Mouse (Mus musculus): Measurements from ENCODE around the gene Serpina12. TPM values are rescaled to one million over a fixed set of nuclear protein-coding genes. Genes with fewer than 3 reads are reported as not detected.

Gene Serpina12
- polyA plus RNA-seq, 1 experiment from 2014 or later: not detected

DNA sequence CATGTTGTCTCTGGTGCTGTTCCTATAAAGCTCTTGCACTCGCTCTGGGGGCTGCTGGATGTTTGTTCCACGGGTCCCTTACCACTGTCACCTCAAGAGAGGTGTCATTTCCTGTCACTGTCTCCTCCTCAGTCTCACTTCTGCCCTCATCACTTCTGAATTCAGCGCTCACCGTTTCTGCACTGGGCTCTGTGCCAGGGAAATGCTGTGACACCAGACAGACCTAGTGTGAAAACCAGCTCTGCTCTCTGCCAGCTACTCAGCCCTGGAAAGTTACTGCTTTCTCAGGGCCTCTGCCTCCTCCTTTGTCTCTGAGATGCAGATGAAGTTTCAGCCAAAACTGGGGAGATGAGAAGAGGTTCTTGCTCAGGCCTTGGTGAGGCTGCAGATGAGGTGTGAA is 12.8 kb upstream of the Serpina12 start:
- ATAC-seq (ENCODE audit: insufficient number of reproducible peaks, insufficient read depth, low FRiP score, low TSS enrichment, low read depth): no peak
- 57% methylated on average over 4 of the region's 4 CpGs for WGBS
- H3K4me3 ChIP-seq: no peak overlapping the region
- no peak overlapping the region for H3K4me2 ChIP-seq
- no peaks in the 10 kb centered on the region for H3K36me3 ChIP-seq
- no peak overlapping the region for H3K27ac ChIP-seq
- no peaks in the 10 kb centered on the region for H3K9me3 ChIP-seq
- H3K27me3 ChIP-seq: no peaks in the 10 kb centered on the region
- no peaks in the 10 kb centered on the region for H3K4me1 ChIP-seq
- no peak overlapping the region for H3K9ac ChIP-seq

DNA sequence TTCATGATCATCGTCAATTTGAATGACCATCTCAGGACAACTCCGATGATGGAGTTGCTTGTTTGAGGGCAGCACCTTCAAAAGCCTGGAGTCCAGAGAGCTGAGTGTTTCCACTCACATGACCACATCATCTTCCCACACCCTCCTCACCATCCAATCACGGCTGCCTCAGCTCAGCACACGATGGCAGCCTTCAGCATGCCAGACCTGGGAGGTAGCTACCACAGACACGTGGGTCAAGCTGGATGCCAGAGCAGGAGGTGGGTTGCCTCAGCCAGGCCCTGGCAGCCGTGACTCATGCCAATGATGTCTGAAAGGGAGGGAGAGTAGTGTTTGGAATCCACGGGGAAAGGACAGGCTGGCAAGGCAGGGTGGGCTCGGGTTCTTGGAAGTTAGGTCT is 11.5 kb upstream of the Serpina12 start:
- Histone ChIP-seq H3K4me2 (no peak overlapping the region), H3K36me3 (no peaks in the 10 kb centered on the region), H3K27ac (no peak overlapping the region), H3K27me3 (no peaks in the 10 kb centered on the region), H3K9me3 (no peaks in the 10 kb centered on the region), H3K4me3 (no peak overlapping the region), H3K9ac (no peak overlapping the region), H3K4me1 (no peaks in the 10 kb centered on the region)
- 78% methylated on average over 8 of the region's 8 CpGs for WGBS
- no peak for ATAC-seq (ENCODE audit: insufficient number of reproducible peaks, insufficient read depth, low FRiP score, low TSS enrichment, low read depth)

DNA sequence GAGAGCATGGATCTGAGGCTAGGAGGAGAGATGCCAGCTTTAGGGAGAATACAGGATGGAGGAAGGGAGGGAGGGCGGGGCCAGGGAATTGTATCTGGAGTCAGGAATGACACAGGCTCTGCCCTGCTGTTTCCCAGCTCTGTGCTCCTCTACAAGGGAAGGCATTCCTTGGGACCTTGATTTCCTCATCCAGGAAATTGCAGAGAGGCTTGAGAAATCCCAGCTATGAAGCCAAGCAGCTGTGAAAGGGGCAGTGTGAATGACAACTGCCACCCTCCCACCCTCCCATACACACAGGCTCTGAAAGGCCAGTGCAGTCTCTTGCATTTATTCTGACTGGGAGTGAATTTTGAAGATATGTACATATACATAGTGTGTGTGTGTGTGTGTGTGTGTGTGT is 9.8 kb upstream of the Serpina12 start:
- Histone ChIP-seq H3K36me3 (no peaks in the 10 kb centered on the region), H3K4me3 (no peak overlapping the region), H3K9ac (no peak overlapping the region), H3K27ac (no peak overlapping the region), H3K27me3 (no peaks in the 10 kb centered on the region), H3K4me1 (no peaks in the 10 kb centered on the region), H3K9me3 (no peaks in the 10 kb centered on the region), H3K4me2 (no peak overlapping the region)
- no peak for ATAC-seq (ENCODE audit: insufficient number of reproducible peaks, insufficient read depth, low FRiP score, low TSS enrichment, low read depth)
- WGBS: 43% methylated on average over 1 of the region's 1 CpGs

DNA sequence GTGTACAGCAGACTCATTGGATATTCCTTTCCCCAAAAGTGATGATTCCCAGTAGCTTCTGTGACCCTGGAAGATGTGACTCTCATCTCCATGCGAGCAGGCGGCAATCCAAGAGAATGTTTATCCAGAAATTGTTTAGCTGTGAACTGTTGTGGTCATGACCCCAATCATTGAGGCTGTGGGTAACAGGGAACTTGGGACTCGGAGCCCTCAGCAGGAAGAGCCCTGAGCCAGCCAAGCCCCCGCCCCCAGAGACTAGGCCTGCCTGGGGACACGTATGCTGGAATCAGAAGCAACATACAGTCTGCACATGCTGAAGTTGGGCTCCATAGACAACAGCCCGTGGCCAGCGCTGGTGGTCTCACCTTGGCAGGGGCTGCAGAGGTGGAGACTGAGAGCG is 1.5 kb upstream of the Serpina12 start:
- Histone ChIP-seq H3K4me2 (no peak overlapping the region), H3K9ac (no peak overlapping the region), H3K36me3 (no peaks in the 10 kb centered on the region), H3K27me3 (no peaks in the 10 kb centered on the region), H3K4me3 (no peak overlapping the region), H3K27ac (no peak overlapping the region), H3K9me3 (no peaks in the 10 kb centered on the region), H3K4me1 (no peaks in the 10 kb centered on the region)
- ATAC-seq (ENCODE audit: insufficient number of reproducible peaks, insufficient read depth, low FRiP score, low TSS enrichment, low read depth): no peak
- 88% methylated on average over 8 of the region's 8 CpGs for WGBS

GRCm38 (mm10) chr12:104042753-104043152 is 1.5 kb downstream of the Serpina12 start:
- no peak overlapping the region for H3K4me2 ChIP-seq
- no peak for ATAC-seq (ENCODE audit: insufficient number of reproducible peaks, insufficient read depth, low FRiP score, low TSS enrichment, low read depth)
- no peak overlapping the region for H3K9ac ChIP-seq
- H3K9me3 ChIP-seq: no peaks in the 10 kb centered on the region
- H3K4me1 ChIP-seq: no peaks in the 10 kb centered on the region
- no peaks in the 10 kb centered on the region for H3K27me3 ChIP-seq
- 79% methylated on average over 2 of the region's 2 CpGs for WGBS
- no peak overlapping the region for H3K4me3 ChIP-seq
- H3K36me3 ChIP-seq: no peaks in the 10 kb centered on the region
- no peak overlapping the region for H3K27ac ChIP-seq

DNA sequence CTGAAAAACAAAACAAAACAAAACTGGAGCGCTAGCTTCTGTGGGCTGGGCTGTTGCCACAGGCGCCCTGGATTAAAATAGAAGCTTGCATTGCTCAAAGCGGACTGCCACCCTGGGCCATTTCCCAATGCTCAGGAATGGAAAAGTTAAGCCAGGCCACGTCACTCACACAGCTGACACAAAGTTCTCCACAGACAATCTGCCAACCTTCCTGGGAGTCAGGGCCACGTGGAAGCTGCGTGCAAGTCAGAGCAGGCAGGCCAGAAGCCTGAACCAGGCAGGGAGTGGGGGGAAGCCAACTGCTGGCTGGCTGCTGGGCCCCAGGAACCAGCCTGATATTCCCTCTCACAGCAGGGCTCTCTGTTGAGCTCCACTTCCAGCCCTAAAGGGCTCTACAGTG is 2.8 kb downstream of the Serpina12 start:
- no peak overlapping the region for H3K27ac ChIP-seq
- no peaks in the 10 kb centered on the region for H3K4me1 ChIP-seq
- H3K27me3 ChIP-seq: no peaks in the 10 kb centered on the region
- no peak overlapping the region for H3K4me3 ChIP-seq
- ATAC-seq (ENCODE audit: insufficient number of reproducible peaks, insufficient read depth, low FRiP score, low TSS enrichment, low read depth): no peak
- H3K9me3 ChIP-seq: no peaks in the 10 kb centered on the region
- H3K4me2 ChIP-seq: no peak overlapping the region
- no peak overlapping the region for H3K9ac ChIP-seq
- 61% methylated on average over 6 of the region's 6 CpGs for WGBS
- H3K36me3 ChIP-seq: no peaks in the 10 kb centered on the region

DNA sequence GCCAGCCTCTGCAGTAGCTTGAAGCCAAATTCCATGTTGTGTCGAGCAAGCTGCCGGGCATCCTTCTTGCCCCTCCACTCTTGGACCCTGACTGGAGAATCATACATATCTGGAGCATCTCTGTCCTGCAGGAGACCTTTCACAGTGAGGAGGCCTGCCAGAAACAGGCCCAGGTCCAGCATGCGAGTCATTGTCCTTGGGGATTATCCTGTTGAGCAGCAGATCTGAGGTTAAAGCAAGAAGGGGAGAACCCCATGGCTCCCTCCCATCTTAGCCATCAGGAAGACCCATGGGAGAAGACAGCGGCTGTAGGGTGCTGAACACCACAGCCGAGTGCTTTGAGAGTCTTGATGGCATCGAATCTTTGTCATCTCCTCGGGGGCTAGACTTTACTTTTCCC is 6.1 kb downstream of the Serpina12 start:
- no peak overlapping the region for H3K27ac ChIP-seq
- no peaks in the 10 kb centered on the region for H3K9me3 ChIP-seq
- H3K4me2 ChIP-seq: no peak overlapping the region
- H3K4me1 ChIP-seq: no peaks in the 10 kb centered on the region
- H3K4me3 ChIP-seq: no peak overlapping the region
- no peak for ATAC-seq (ENCODE audit: insufficient number of reproducible peaks, insufficient read depth, low FRiP score, low TSS enrichment, low read depth)
- H3K36me3 ChIP-seq: no peaks in the 10 kb centered on the region
- no peaks in the 10 kb centered on the region for H3K27me3 ChIP-seq
- no peak overlapping the region for H3K9ac ChIP-seq
- 92% methylated on average over 7 of the region's 7 CpGs for WGBS

GRCm38 (mm10) chr12:104033752-104034151 is 10.5 kb downstream of the Serpina12 start:
- H3K9ac ChIP-seq: no peak overlapping the region
- WGBS: 100% methylated on average over 1 of the region's 1 CpGs
- no peak for ATAC-seq (ENCODE audit: insufficient number of reproducible peaks, insufficient read depth, low FRiP score, low TSS enrichment, low read depth)

GRCm38 (mm10) chr12:104029986-104030385 is 14.3 kb downstream of the Serpina12 start:
- WGBS: 41% methylated on average over 8 of the region's 8 CpGs
- Histone ChIP-seq H3K27ac (no peak overlapping the region), H3K27me3 (no peaks in the 10 kb centered on the region), H3K9me3 (no peaks in the 10 kb centered on the region), H3K4me1 (no peaks in the 10 kb centered on the region), H3K9ac (no peak overlapping the region), H3K4me2 (no peak overlapping the region), H3K4me3 (no peak overlapping the region), H3K36me3 (no peaks in the 10 kb centered on the region)
- ATAC-seq (ENCODE audit: insufficient number of reproducible peaks, insufficient read depth, low FRiP score, low TSS enrichment, low read depth): no peak

More at GRCm38 (mm10) chr12:104033752-104034151, 10.5 kb downstream of the Serpina12 start:
- H3K9me3 ChIP-seq: no peaks in the 10 kb centered on the region
- no peak overlapping the region for H3K4me2 ChIP-seq
- no peaks in the 10 kb centered on the region for H3K36me3 ChIP-seq
- no peaks in the 10 kb centered on the region for H3K4me1 ChIP-seq
- H3K4me3 ChIP-seq: no peak overlapping the region
- no peak overlapping the region for H3K27ac ChIP-seq
- no peaks in the 10 kb centered on the region for H3K27me3 ChIP-seq

- Histone ChIP-seq H3K4me3 (no peak overlapping the region), H3K27me3 (no peaks in the 10 kb centered on the region), H3K36me3 (no peaks in the 10 kb centered on the region), H3K9me3 (no peaks in the 10 kb centered on the region), H3K4me1 (no peaks in the 10 kb centered on the region), H3K27ac (no peak overlapping the region), H3K9ac (no peak overlapping the region), H3K4me2 (no peak overlapping the region)
- WGBS: 84% methylated on average over 3 of the region's 3 CpGs
- ATAC-seq (ENCODE audit: insufficient number of reproducible peaks, insufficient read depth, low FRiP score, low TSS enrichment, low read depth): no peak
Measured at GRCm38 (mm10) chr12:104015280-104015679, 29.0 kb downstream of the Serpina12 start.

GRCm38 (mm10) chr12:104013620-104014019 is 30.6 kb downstream of the Serpina12 start, which contains the start of gene Serpina9:
Gene Serpina9 (minus strand): TSS chr12:104013755.
- H3K36me3 ChIP-seq: no peaks in the 10 kb centered on the region
- H3K4me2 ChIP-seq: no peak within 1 kb of the TSS
- WGBS: 79% methylated on average over 6 of the region's 6 CpGs
- H3K9me3 ChIP-seq: no peaks in the 10 kb centered on the region
- H3K4me3 ChIP-seq: no peak within 1 kb of the TSS
- no peak within 1 kb of the TSS for H3K27ac ChIP-seq
- no peaks in the 10 kb centered on the region for H3K27me3 ChIP-seq
- ATAC-seq (ENCODE audit: insufficient number of reproducible peaks, insufficient read depth, low FRiP score, low TSS enrichment, low read depth): no peak
- no peak within 1 kb of the TSS for H3K9ac ChIP-seq
- H3K4me1 ChIP-seq: no peaks in the 10 kb centered on the region

- Histone ChIP-seq H3K36me3 (no peaks in the 10 kb centered on the region), H3K9me3 (no peaks in the 10 kb centered on the region), H3K4me2 (no peak overlapping the region), H3K4me3 (no peak overlapping the region), H3K27ac (no peak overlapping the region), H3K27me3 (no peaks in the 10 kb centered on the region), H3K4me1 (no peaks in the 10 kb centered on the region), H3K9ac (no peak overlapping the region)
- 73% methylated on average over 5 of the region's 5 CpGs for WGBS
- no peak for ATAC-seq (ENCODE audit: insufficient number of reproducible peaks, insufficient read depth, low FRiP score, low TSS enrichment, low read depth)
Measured at GRCm38 (mm10) chr12:104004689-104005088, 39.6 kb downstream of the Serpina12 start.

DNA sequence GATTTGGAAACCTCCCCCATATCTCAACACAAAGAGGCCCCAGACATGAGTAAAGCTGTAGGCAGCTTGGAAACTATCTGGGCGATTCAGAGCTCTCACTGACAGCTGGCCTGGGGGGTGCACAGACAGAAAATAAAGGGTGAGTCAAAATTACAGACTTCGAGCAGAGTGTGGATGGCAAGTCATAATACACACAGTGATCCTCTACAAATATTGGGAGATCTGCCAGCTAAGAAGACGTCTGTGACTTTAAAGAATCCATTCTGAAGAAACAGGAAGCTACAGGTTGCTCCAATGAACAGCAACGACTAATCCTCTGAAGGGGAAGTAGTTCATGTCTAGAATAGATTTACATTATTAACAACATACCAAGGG is 41.0 kb downstream of the Serpina12 start:
- H3K27ac ChIP-seq: no peak overlapping the region

More for the DNA sequence above, 41.0 kb downstream of the Serpina12 start:
- no peaks in the 10 kb centered on the region for H3K9me3 ChIP-seq
- 65% methylated on average over 4 of the region's 4 CpGs for WGBS
- no peak overlapping the region for H3K9ac ChIP-seq
- H3K36me3 ChIP-seq: no peaks in the 10 kb centered on the region
- no peak overlapping the region for H3K4me2 ChIP-seq
- no peaks in the 10 kb centered on the region for H3K27me3 ChIP-seq
- ATAC-seq (ENCODE audit: insufficient number of reproducible peaks, insufficient read depth, low FRiP score, low TSS enrichment, low read depth): no peak
- no peaks in the 10 kb centered on the region for H3K4me1 ChIP-seq
- H3K4me3 ChIP-seq: no peak overlapping the region

All from embryonic facial prominence, embryonic 13.5 days (tissue).